Mouse (Mus musculus): ENCODE data around the gene Fam129b. TPM values are rescaled to one million over a fixed set of nuclear protein-coding genes. Genes with fewer than 3 reads are reported as not detected.

Gene Fam129b
- polyA plus RNA-seq, 1 experiment, result 32.3 TPM

DNA sequence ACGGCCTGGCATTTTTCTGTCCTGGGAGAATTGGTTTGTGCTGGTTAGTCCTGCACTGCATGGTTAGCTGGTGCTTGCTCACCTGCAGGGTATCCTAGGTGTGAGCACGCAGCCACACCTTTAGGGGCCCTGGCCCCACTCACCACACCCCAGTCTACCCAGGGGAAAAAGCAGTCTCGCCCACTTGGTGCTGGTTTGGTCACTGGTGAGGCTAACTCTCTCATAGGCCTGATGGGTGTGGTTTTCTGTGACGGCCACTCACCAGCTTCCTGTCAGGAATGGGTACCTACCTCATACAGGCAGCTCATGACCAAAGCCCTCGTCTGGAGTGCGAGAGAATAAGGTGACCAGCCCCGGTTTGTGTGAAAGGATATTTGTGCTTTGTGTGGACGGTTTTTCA lies 29.4 kb downstream of the Fam129b start:
- peaks cover 5% of the 10 kb centered on the region for H3K4me1 ChIP-seq (ENCODE audit: control insufficient read depth, insufficient read depth, low read length)
- no peak overlapping the region for H3K4me3 ChIP-seq (ENCODE audit: insufficient read depth, low read depth, low read length)
- H3K27ac ChIP-seq (ENCODE audit: insufficient read depth, low read depth, low read length), result no peak overlapping the region
- TF ChIP-seq POLR2A (IDR thresholded peaks at IDR 0.05; ENCODE audit: low read depth, low read length) (no peak), CTCF (conservative IDR thresholded peaks at IDR 0.05; ENCODE audit: insufficient read depth, insufficient read length, low read depth, low read length) (no peak)
- no peaks in the 10 kb centered on the region for H3K27me3 ChIP-seq (replicated peaks; ENCODE audit: control insufficient read depth, insufficient read depth, low read length)
- 86% methylated on average over 8 of the region's 8 CpGs for WGBS
- DNase-seq, result no peak
- no peaks in the 10 kb centered on the region for H3K36me3 ChIP-seq (ENCODE audit: control insufficient read depth, insufficient read depth, low read length)

DNA sequence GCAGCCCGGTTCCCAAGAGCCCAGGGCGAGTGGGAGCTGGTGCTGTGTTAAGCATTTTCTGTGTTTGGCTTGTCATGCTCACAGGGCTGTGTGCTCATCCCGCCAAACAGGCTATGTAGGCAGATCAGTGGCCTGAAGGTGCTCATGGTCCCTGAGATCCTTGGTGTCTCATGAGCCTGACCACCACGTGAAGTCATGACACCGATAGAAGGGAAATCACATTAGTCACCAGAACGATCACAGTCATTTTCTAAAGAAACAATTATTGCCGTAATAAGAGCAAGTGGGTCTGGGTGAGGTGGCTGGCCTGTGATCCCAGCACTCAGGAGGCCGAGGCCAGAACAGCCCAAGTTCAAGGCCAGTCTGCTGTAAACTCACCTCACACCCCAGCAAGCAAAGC lies 31.5 kb downstream of the Fam129b start:
- H3K36me3 ChIP-seq (ENCODE audit: control insufficient read depth, insufficient read depth, low read length), result no peaks in the 10 kb centered on the region
- H3K27ac ChIP-seq (ENCODE audit: insufficient read depth, low read depth, low read length), result peak overlapping the region; percentile 34; the same call in 1 of the 2 replicates
- no peak for TF ChIP-seq POLR2A (IDR thresholded peaks at IDR 0.05; ENCODE audit: low read depth, low read length)
- no peak for TF ChIP-seq CTCF (conservative IDR thresholded peaks at IDR 0.05; ENCODE audit: insufficient read depth, insufficient read length, low read depth, low read length)
- H3K4me3 ChIP-seq (ENCODE audit: insufficient read depth, low read depth, low read length), result no peak overlapping the region
- DNase-seq, result no peak
- no peaks in the 10 kb centered on the region for H3K27me3 ChIP-seq (replicated peaks; ENCODE audit: control insufficient read depth, insufficient read depth, low read length)
- H3K4me1 ChIP-seq (ENCODE audit: control insufficient read depth, insufficient read depth, low read length), result peaks cover 5% of the 10 kb centered on the region
- 52% methylated on average over 8 of the region's 8 CpGs for WGBS

DNA sequence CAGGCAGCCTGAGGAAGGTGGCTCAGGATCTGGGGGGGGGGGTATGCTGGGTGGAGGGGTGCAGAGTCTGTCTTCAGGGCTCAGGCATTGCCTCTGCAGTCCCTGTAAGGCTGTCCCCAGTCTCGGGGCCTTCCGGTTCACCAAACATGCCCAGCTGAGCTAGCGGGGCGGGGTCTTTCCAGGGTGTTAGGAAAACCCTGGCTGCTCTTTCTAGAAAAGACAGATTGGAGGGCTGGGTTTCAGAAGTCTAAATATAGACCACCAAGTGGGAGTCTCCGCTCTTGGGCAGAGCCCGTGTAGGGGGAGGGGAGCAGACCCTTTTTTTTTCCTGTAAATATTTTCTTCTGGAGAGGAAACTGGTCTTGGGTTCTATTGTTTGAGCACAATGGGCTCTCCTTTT lies 32.4 kb downstream of the Fam129b start:
- Histone ChIP-seq H3K27ac (ENCODE audit: insufficient read depth, low read depth, low read length) (peak overlapping the region; percentile 37), H3K4me1 (ENCODE audit: control insufficient read depth, insufficient read depth, low read length) (peaks cover 5% of the 10 kb centered on the region), H3K4me3 (ENCODE audit: insufficient read depth, low read depth, low read length) (no peak overlapping the region), H3K27me3 (replicated peaks; ENCODE audit: control insufficient read depth, insufficient read depth, low read length) (no peaks in the 10 kb centered on the region), H3K36me3 (ENCODE audit: control insufficient read depth, insufficient read depth, low read length) (no peaks in the 10 kb centered on the region)
- TF ChIP-seq CTCF (conservative IDR thresholded peaks at IDR 0.05; ENCODE audit: insufficient read depth, insufficient read length, low read depth, low read length) (no peak), POLR2A (IDR thresholded peaks at IDR 0.05; ENCODE audit: low read depth, low read length) (no peak)
- 43% methylated on average over 6 of the region's 6 CpGs for WGBS
- peak; percentile 79 for DNase-seq

DNA sequence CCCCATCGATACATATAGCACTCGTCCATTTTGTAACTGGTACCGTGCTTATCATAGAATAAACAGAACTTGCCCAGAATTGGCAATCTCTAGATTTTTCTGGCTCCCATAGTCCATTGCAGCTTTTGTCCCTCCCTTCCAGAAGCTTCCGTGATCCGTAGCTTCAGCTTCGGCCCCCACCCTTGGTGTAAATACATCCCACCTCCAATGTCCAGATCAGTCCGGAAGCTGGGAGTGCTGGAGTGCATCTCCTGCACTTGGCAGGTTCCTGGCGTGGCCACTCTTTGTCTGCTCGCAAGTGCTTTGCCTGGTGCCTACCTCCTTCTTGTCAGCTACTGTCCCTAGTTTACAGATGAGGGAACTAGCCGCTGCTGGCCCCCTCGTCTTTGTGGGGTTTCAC lies 32.9 kb downstream of the Fam129b start:
- peak overlapping the region; percentile 37 for H3K27ac ChIP-seq (ENCODE audit: insufficient read depth, low read depth, low read length)
- TF ChIP-seq CTCF (conservative IDR thresholded peaks at IDR 0.05; ENCODE audit: insufficient read depth, insufficient read length, low read depth, low read length), result no peak
- TF ChIP-seq POLR2A (IDR thresholded peaks at IDR 0.05; ENCODE audit: low read depth, low read length), result no peak
- no peak overlapping the region for H3K4me3 ChIP-seq (ENCODE audit: insufficient read depth, low read depth, low read length)
- DNase-seq, result peak; percentile 62
- H3K36me3 ChIP-seq (ENCODE audit: control insufficient read depth, insufficient read depth, low read length), result no peaks in the 10 kb centered on the region
- 44% methylated on average over 11 of the region's 11 CpGs for WGBS
- H3K27me3 ChIP-seq (replicated peaks; ENCODE audit: control insufficient read depth, insufficient read depth, low read length), result no peaks in the 10 kb centered on the region
- H3K4me1 ChIP-seq (ENCODE audit: control insufficient read depth, insufficient read depth, low read length), result peaks cover 5% of the 10 kb centered on the region

DNA sequence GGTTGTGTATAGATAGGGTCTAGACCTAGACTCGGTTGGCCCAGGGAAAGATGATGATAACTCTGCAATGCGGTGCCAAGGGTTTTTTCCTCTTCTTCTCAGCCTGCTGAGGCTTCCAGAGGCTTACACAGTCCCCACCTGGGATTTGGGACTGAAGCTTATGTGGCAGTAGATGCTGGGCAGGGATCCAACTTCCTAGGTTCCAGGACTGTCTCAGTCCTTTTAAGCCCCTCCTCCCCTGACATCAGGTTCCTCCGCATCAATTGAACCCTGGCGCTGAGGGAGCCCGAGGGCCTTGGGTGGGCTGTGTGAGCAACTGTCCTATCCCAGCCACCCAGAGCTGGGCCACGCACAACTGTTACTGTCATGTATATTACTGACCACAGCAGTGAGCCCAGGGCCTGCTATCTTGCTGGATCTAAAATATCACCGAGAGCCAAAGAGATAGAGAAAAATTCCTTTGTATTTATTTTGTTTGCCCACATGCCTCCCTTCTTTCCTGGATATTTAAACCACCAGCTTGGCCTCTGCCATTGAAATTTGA lies 35.8 kb downstream of the Fam129b start:
- no peak for DNase-seq
- 86% methylated on average over 7 of the region's 7 CpGs for WGBS
- TF ChIP-seq POLR2A (IDR thresholded peaks at IDR 0.05; ENCODE audit: low read depth, low read length) (no peak), CTCF (conservative IDR thresholded peaks at IDR 0.05; ENCODE audit: insufficient read depth, insufficient read length, low read depth, low read length) (no peak)
- H3K27ac ChIP-seq (ENCODE audit: insufficient read depth, low read depth, low read length), result no peak overlapping the region
- H3K4me1 ChIP-seq (ENCODE audit: control insufficient read depth, insufficient read depth, low read length), result peaks cover 14% of the 10 kb centered on the region
- H3K4me3 ChIP-seq (ENCODE audit: insufficient read depth, low read depth, low read length), result no peak overlapping the region
- no peaks in the 10 kb centered on the region for H3K36me3 ChIP-seq (ENCODE audit: control insufficient read depth, insufficient read depth, low read length)
- H3K27me3 ChIP-seq (replicated peaks; ENCODE audit: control insufficient read depth, insufficient read depth, low read length), result no peaks in the 10 kb centered on the region

DNA sequence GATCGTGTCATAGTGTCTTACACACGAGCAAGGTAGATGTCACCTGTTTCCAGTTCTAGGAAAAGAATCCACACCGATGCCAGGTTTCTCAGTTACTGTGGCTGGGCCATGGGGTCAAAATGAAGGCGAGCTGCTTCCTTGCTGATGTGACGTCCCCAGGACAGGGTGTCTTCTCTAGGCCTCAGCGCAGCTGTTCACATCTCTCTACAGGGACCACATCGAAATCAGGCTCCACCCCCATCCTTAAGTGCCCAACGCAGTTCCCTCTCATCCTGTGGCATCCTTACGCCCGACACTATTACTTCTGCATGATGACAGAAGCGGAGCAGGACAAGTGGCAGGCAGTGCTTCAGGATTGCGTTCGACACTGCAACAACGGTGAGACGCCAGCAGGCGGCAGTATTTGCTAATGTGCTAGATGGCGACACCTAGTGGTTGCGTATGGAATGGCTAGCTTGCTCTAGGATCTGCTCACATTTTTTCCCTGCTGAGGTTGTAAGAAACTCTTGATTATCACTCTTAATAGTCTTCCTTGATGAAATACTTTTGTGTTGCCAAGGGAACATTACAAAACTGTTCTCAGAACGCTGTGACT lies 36.4 kb downstream of the Fam129b start:
- H3K4me1 ChIP-seq (ENCODE audit: control insufficient read depth, insufficient read depth, low read length), result peaks cover 10% of the 10 kb centered on the region
- no peaks in the 10 kb centered on the region for H3K27me3 ChIP-seq (replicated peaks; ENCODE audit: control insufficient read depth, insufficient read depth, low read length)
- no peaks in the 10 kb centered on the region for H3K36me3 ChIP-seq (ENCODE audit: control insufficient read depth, insufficient read depth, low read length)
- no peak overlapping the region for H3K4me3 ChIP-seq (ENCODE audit: insufficient read depth, low read depth, low read length)
- 33% methylated on average over 19 of the region's 19 CpGs for WGBS
- peak; percentile 86 for DNase-seq
- no peak overlapping the region for H3K27ac ChIP-seq (ENCODE audit: insufficient read depth, low read depth, low read length)
- TF ChIP-seq POLR2A (IDR thresholded peaks at IDR 0.05; ENCODE audit: low read depth, low read length) (no peak), CTCF (conservative IDR thresholded peaks at IDR 0.05; ENCODE audit: insufficient read depth, insufficient read length, low read depth, low read length) (peak; percentile 100; the same call in 1 of the 2 replicates)

DNA sequence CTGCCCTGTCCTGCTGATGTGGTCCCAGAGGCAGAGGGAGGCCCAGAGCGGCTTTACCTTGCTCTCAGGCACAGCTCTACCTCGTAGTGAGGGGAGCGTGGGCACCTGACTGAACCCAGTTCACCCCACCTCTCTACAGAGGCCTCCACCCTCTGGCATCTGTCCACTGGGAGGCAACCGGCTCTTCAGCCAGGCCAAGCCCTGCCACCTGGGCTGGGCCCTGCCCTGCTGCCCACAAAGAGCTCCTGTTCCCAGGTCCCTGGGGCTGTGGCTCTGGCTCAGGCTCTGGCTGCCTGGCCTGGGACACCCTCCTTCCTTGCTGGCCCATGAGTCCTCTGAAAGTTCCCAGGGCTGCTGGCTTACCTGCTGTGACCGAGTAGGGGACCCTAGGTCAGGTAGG lies 38.4 kb downstream of the Fam129b start:
- Histone ChIP-seq H3K4me3 (ENCODE audit: insufficient read depth, low read depth, low read length) (no peak overlapping the region), H3K4me1 (ENCODE audit: control insufficient read depth, insufficient read depth, low read length) (peaks cover 9% of the 10 kb centered on the region), H3K36me3 (ENCODE audit: control insufficient read depth, insufficient read depth, low read length) (no peaks in the 10 kb centered on the region), H3K27me3 (replicated peaks; ENCODE audit: control insufficient read depth, insufficient read depth, low read length) (no peaks in the 10 kb centered on the region), H3K27ac (ENCODE audit: insufficient read depth, low read depth, low read length) (peak overlapping the region; percentile 81)
- peak; percentile 25 for DNase-seq
- no peak for TF ChIP-seq CTCF (conservative IDR thresholded peaks at IDR 0.05; ENCODE audit: insufficient read depth, insufficient read length, low read depth, low read length)
- TF ChIP-seq POLR2A (IDR thresholded peaks at IDR 0.05; ENCODE audit: low read depth, low read length), result no peak
- WGBS, result 33% methylated on average over 5 of the region's 5 CpGs

Data from kidney, adult 2 months (tissue).